9 mouse cellular contexts compared by ENCODE assay signal in genomic region chr10:71326789-71327188, GRCm38 (mm10). TPM values are rescaled to one million over a fixed set of nuclear protein-coding genes. Genes with fewer than 3 reads are reported as not detected.
DNase-seq lines count a peak whose midpoint lies in the region; ATAC-seq lines count a peak whose summit lies in the region.
"Had no signal": no experiment of that assay in that cellular context is flagged by ENCODE, and none has a peak within 500 bp of the region (broad histone marks: within the 10 kb centered on the region; RNA-seq: fewer than 3 reads in every experiment).

No protein-coding gene starts in this region.

- H3K4me1 ChIP-seq in intestine, embryonic 16.5 days (ENCODE audit: control insufficient read depth, insufficient read depth, low read length) = no peaks in the 10 kb centered on the region
- H3K4me1 ChIP-seq in liver, embryonic 13.5 days (replicated peaks) = no peaks in the 10 kb centered on the region

- no peak overlapping the region for H3K4me2 ChIP-seq in intestine, embryonic 16.5 days (ENCODE audit: low read depth, low read length)
- no peak overlapping the region for H3K4me2 ChIP-seq in liver, embryonic 13.5 days

- H3K36me3 ChIP-seq in intestine, embryonic 16.5 days (ENCODE audit: control insufficient read depth, insufficient read depth, low read length) = peaks cover 4% of the 10 kb centered on the region; the same call in 1 of the 2 replicates
- peaks cover 24% of the 10 kb centered on the region for H3K36me3 ChIP-seq in liver, embryonic 13.5 days

- 15% methylated on average over 7 of the region's 7 CpGs for WGBS in intestine, embryonic 16.5 days
- 14% methylated on average over 7 of the region's 7 CpGs for WGBS in liver, embryonic 13.5 days (ENCODE audit: insufficient replicate concordance)

- peak; percentile 46 to 55 for DNase-seq in urinary bladder, adult 18-20 months (ENCODE audit: low spot score in 2 of 2)
- no peak for DNase-seq in urinary bladder, postnatal 10 days (ENCODE audit: low spot score)
- peak; percentile 73 to 77 for DNase-seq in cerebellum, adult 18-20 months
- peak; percentile 26 for DNase-seq in liver, embryonic 13.5 days
- peak; percentile 54 for DNase-seq in ovary, postnatal 36 days (ENCODE audit: low spot score)
- DNase-seq in thymus, postnatal 14 days = peak; percentile 72

- H3K4me3 ChIP-seq in intestine, embryonic 16.5 days (ENCODE audit: low read length) = no peak overlapping the region
- no peak overlapping the region for H3K4me3 ChIP-seq in liver, embryonic 13.5 days (replicated peaks)
- H3K4me3 ChIP-seq: myocyte had no signal

- H3K9ac ChIP-seq in intestine, embryonic 16.5 days (ENCODE audit: low read depth, low read length) = no peak overlapping the region
- no peak overlapping the region for H3K9ac ChIP-seq in liver, embryonic 13.5 days

- peak; percentile 81 for ATAC-seq in frontal cortex, adult (ENCODE audit: low TSS enrichment)
- peak; percentile 21; the same call in 1 of the 2 replicates for ATAC-seq in intestine, embryonic 16.5 days
- ATAC-seq in liver, embryonic 13.5 days (ENCODE audit: low read depth) = no peak

- no peaks in the 10 kb centered on the region for H3K27me3 ChIP-seq in intestine, embryonic 16.5 days (replicated peaks; ENCODE audit: control insufficient read depth, insufficient read depth, low read length)
- H3K27me3 ChIP-seq in liver, embryonic 13.5 days = no peaks in the 10 kb centered on the region

- H3K9me3 ChIP-seq in intestine, embryonic 16.5 days (ENCODE audit: control insufficient read depth, low read length) = no peaks in the 10 kb centered on the region
- H3K9me3 ChIP-seq in liver, embryonic 13.5 days (replicated peaks) = no peaks in the 10 kb centered on the region

- no peak overlapping the region for H3K27ac ChIP-seq in intestine, embryonic 16.5 days (ENCODE audit: low read length)
- H3K27ac ChIP-seq in liver, embryonic 13.5 days = no peak overlapping the region

RNA-seq across cellular contexts. Expression of gene Cisd1, which starts 18.0 kb away (rescaled TPM):
- 125 and 134 TPM in 2 replicates for polyA plus RNA-seq in intestine, embryonic 16.5 days (2015; fragmentation: Nextera tagmentation; extraction: Ambion mirVana)
- 101 and 103 TPM in 2 replicates for polyA plus RNA-seq in liver, embryonic 13.5 days (2015; fragmentation: Nextera tagmentation; extraction: Ambion mirVana)

RNA-seq across cellular contexts. Expression of gene Ipmk, which starts 20.8 kb away (rescaled TPM):
- 25.4 and 32.6 TPM in 2 replicates for polyA plus RNA-seq in intestine, embryonic 16.5 days (2015; fragmentation: Nextera tagmentation; extraction: Ambion mirVana)
- 8.3 and 11.2 TPM in 2 replicates for polyA plus RNA-seq in liver, embryonic 13.5 days (2015; fragmentation: Nextera tagmentation; extraction: Ambion mirVana)

RNA-seq across cellular contexts. Expression of gene Ube2d1, which starts 41.7 kb away (rescaled TPM):
- 43.7 and 45.0 TPM in 2 replicates for polyA plus RNA-seq in intestine, embryonic 16.5 days (2015; fragmentation: Nextera tagmentation; extraction: Ambion mirVana)
- 7.8 and 9.8 TPM in 2 replicates for polyA plus RNA-seq in liver, embryonic 13.5 days (2015; fragmentation: Nextera tagmentation; extraction: Ambion mirVana)
